Mouse (Mus musculus) hindbrain, embryonic 10.5 days (tissue): ENCODE measurements at regions not wholly inside any gene's neighbourhood (a gene's known extent, or its start where the extent isn't known, plus 50 kb on each side); places are given as distances from the start of the nearest gene placed in this dataset.

ENCODE experiments used
- DNase-seq: peaks from one replicate; pipeline ENCODE4 v3.0.0-alpha.2; 2017; ENCODE audit warnings: low spot score
- H3K27ac ChIP-seq: fragments of 300-500 bp; sonication (generic); 2 replicates; pipeline ENCODE4 v1.5.1; 2016; ENCODE audit warnings: mild to moderate bottlenecking, moderate library complexity
- H3K27me3 ChIP-seq: fragments of 300-500 bp; sonication (generic); 2 replicates; pipeline ENCODE4 v1.6.1; 2016; ENCODE audit warnings: mild to moderate bottlenecking; ENCODE audit not compliant: poor library complexity, insufficient read depth, severe bottlenecking
- H3K36me3 ChIP-seq: fragments of 300-500 bp; sonication (generic); 2 replicates; pipeline ENCODE4 v1.6.1; 2016; ENCODE audit warnings: mild to moderate bottlenecking, moderate library complexity
- H3K4me1 ChIP-seq: fragments of 300-500 bp; sonication (generic); replicated peaks from 2 replicates; pipeline ENCODE4 v1.6.1; 2016; ENCODE audit warnings: mild to moderate bottlenecking
- H3K4me3 ChIP-seq: fragments of 300-500 bp; sonication (generic); 2 replicates; pipeline ENCODE4 v1.5.1; 2016; ENCODE audit warnings: mild to moderate bottlenecking, moderate library complexity
- H3K9me3 ChIP-seq: fragments of 300-500 bp; sonication (generic); 2 replicates; pipeline ENCODE4 v1.6.1; 2016; ENCODE audit warnings: mild to moderate bottlenecking, moderate library complexity
- WGBS: fragments of 180-500 bp; shearing (Covaris S2); methylation state at CpG from one replicate; pipeline ENCODE4 v1.1.7; 2016; 5-methylcytosine and 5-hydroxymethylcytosine counted together

- DNase-seq, result no peak
- H3K9me3 ChIP-seq, result no peaks in the 10 kb centered on the region
- peaks cover 19% of the 10 kb centered on the region for H3K4me1 ChIP-seq
- H3K36me3 ChIP-seq, result no peaks in the 10 kb centered on the region
- peak overlapping the region; percentile 35; the same call in 1 of the 2 replicates for H3K27ac ChIP-seq
- peaks cover 14% of the 10 kb centered on the region; the same call in 1 of the 2 replicates for H3K27me3 ChIP-seq
- no peak overlapping the region for H3K4me3 ChIP-seq
- WGBS, result 91% methylated on average over 6 of the region's 6 CpGs
These were observed 424.7 kb downstream of the Rps24 start for GRCm38 (mm10) chr14:24911621-24912020.

- DNase-seq, result no peak
- Histone ChIP-seq H3K27me3 (peaks cover 3% of the 10 kb centered on the region; the same call in 1 of the 2 replicates), H3K9me3 (no peaks in the 10 kb centered on the region), H3K4me1 (peaks cover 16% of the 10 kb centered on the region), H3K36me3 (no peaks in the 10 kb centered on the region), H3K27ac (no peak overlapping the region), H3K4me3 (no peak overlapping the region)
- WGBS, result 95% methylated on average over 3 of the region's 3 CpGs
These were observed 432.1 kb downstream of the Rps24 start for GRCm38 (mm10) chr14:24919056-24919455.

- no peaks in the 10 kb centered on the region for H3K9me3 ChIP-seq
- H3K36me3 ChIP-seq, result no peaks in the 10 kb centered on the region
- DNase-seq, result no peak
- H3K4me1 ChIP-seq, result peaks cover 23% of the 10 kb centered on the region
- WGBS, result 85% methylated on average over 10 of the region's 10 CpGs
- H3K4me3 ChIP-seq, result no peak overlapping the region
- no peak overlapping the region for H3K27ac ChIP-seq
- H3K27me3 ChIP-seq, result peaks cover 11% of the 10 kb centered on the region; the same call in 1 of the 2 replicates
These were observed 435.1 kb downstream of the Rps24 start for GRCm38 (mm10) chr14:24922006-24922405.

GRCm38 (mm10) chr14:24924561-24924960 is 437.6 kb downstream of the Rps24 start:
- 77% methylated on average over 3 of the region's 3 CpGs for WGBS
- H3K4me1 ChIP-seq, result peaks cover 27% of the 10 kb centered on the region
- H3K4me3 ChIP-seq, result no peak overlapping the region
- H3K27ac ChIP-seq, result peak overlapping the region; percentile 53
- DNase-seq, result no peak
- H3K27me3 ChIP-seq, result peaks cover 14% of the 10 kb centered on the region; the same call in 1 of the 2 replicates
- no peaks in the 10 kb centered on the region for H3K9me3 ChIP-seq
- no peaks in the 10 kb centered on the region for H3K36me3 ChIP-seq

GRCm38 (mm10) chr14:24926086-24927048 is 439.4 kb downstream of the Rps24 start:
- WGBS, result 52% methylated on average over 11 of the region's 11 CpGs
- Histone ChIP-seq H3K4me1 (peaks cover 44% of the 10 kb centered on the region), H3K36me3 (no peaks in the 10 kb centered on the region), H3K4me3 (no peak overlapping the region), H3K27ac (peak overlapping the region; percentile 60), H3K9me3 (no peaks in the 10 kb centered on the region), H3K27me3 (peaks cover 13% of the 10 kb centered on the region; the same call in 1 of the 2 replicates)
- DNase-seq, result no peak

GRCm38 (mm10) chr14:24928726-24929125 is 441.8 kb downstream of the Rps24 start:
- no peak for DNase-seq
- Histone ChIP-seq H3K27me3 (0 out of 2 replicates have a peak, but pooled peaks cover 10% of the 10 kb centered on the region), H3K9me3 (no peaks in the 10 kb centered on the region), H3K27ac (no peak overlapping the region), H3K36me3 (no peaks in the 10 kb centered on the region), H3K4me3 (no peak overlapping the region), H3K4me1 (peaks cover 44% of the 10 kb centered on the region)
- WGBS, result 77% methylated on average over 3 of the region's 3 CpGs

- Histone ChIP-seq H3K9me3 (no peaks in the 10 kb centered on the region), H3K27me3 (0 out of 2 replicates have a peak, but pooled peaks cover 10% of the 10 kb centered on the region), H3K4me1 (peaks cover 33% of the 10 kb centered on the region), H3K27ac (no peak overlapping the region; the same call in 1 of the 2 replicates), H3K36me3 (no peaks in the 10 kb centered on the region), H3K4me3 (no peak overlapping the region)
- DNase-seq, result peak; percentile 38
- 25% methylated on average over 7 of the region's 7 CpGs for WGBS
These were observed 443.3 kb downstream of the Rps24 start for GRCm38 (mm10) chr14:24930251-24930650.

- Histone ChIP-seq H3K27ac (no peak overlapping the region), H3K9me3 (no peaks in the 10 kb centered on the region), H3K4me3 (no peak overlapping the region), H3K27me3 (no peaks in the 10 kb centered on the region), H3K36me3 (no peaks in the 10 kb centered on the region), H3K4me1 (peaks cover 8% of the 10 kb centered on the region)
- WGBS, result 94% methylated on average over 2 of the region's 2 CpGs
- DNase-seq, result no peak
These were observed 451.0 kb downstream of the Rps24 start for GRCm38 (mm10) chr14:24937876-24938275.

GRCm38 (mm10) chr14:24939068-24939467 is 452.1 kb downstream of the Rps24 start:
- Histone ChIP-seq H3K4me3 (no peak overlapping the region), H3K36me3 (no peaks in the 10 kb centered on the region), H3K27ac (no peak overlapping the region), H3K27me3 (no peaks in the 10 kb centered on the region), H3K9me3 (no peaks in the 10 kb centered on the region), H3K4me1 (peaks cover 8% of the 10 kb centered on the region)
- 81% methylated on average over 4 of the region's 4 CpGs for WGBS
- no peak for DNase-seq

- Histone ChIP-seq H3K27me3 (no peaks in the 10 kb centered on the region), H3K9me3 (no peaks in the 10 kb centered on the region), H3K4me1 (peaks cover 8% of the 10 kb centered on the region), H3K4me3 (no peak overlapping the region), H3K36me3 (no peaks in the 10 kb centered on the region), H3K27ac (peak overlapping the region; percentile 67)
- DNase-seq, result no peak
- WGBS, result 80% methylated on average over 9 of the region's 9 CpGs
These were observed 452.7 kb downstream of the Rps24 start for GRCm38 (mm10) chr14:24939476-24940200.

GRCm38 (mm10) chr14:24945716-24946115 is 458.8 kb downstream of the Rps24 start:
- H3K27me3 ChIP-seq, result no peaks in the 10 kb centered on the region

GRCm38 (mm10) chr14:24947084-24947483 is 460.2 kb downstream of the Rps24 start:
- 82% methylated on average over 5 of the region's 5 CpGs for WGBS
- no peak overlapping the region for H3K27ac ChIP-seq
- no peaks in the 10 kb centered on the region for H3K36me3 ChIP-seq
- H3K4me1 ChIP-seq, result no peaks in the 10 kb centered on the region
- no peaks in the 10 kb centered on the region for H3K9me3 ChIP-seq
- no peaks in the 10 kb centered on the region for H3K27me3 ChIP-seq
- H3K4me3 ChIP-seq, result no peak overlapping the region
- no peak for DNase-seq

More at GRCm38 (mm10) chr14:24945716-24946115, 458.8 kb downstream of the Rps24 start:
- DNase-seq, result no peak
- H3K4me3 ChIP-seq, result no peak overlapping the region
- WGBS, result 41% methylated on average over 2 of the region's 2 CpGs
- no peak overlapping the region for H3K27ac ChIP-seq
- H3K9me3 ChIP-seq, result no peaks in the 10 kb centered on the region
- no peaks in the 10 kb centered on the region for H3K4me1 ChIP-seq
- no peaks in the 10 kb centered on the region for H3K36me3 ChIP-seq
